Mouse (Mus musculus) right cerebral cortex, postnatal 10 days (tissue): ENCODE measurements around the gene As3mt.

Experiments
- DNase-seq, 2 experiments: peaks; one replicate each; pipeline ENCODE4 v3.0.0; 2021; ENCODE audit warnings: low spot score in 2 of 2

The As3mt gene

DNA sequence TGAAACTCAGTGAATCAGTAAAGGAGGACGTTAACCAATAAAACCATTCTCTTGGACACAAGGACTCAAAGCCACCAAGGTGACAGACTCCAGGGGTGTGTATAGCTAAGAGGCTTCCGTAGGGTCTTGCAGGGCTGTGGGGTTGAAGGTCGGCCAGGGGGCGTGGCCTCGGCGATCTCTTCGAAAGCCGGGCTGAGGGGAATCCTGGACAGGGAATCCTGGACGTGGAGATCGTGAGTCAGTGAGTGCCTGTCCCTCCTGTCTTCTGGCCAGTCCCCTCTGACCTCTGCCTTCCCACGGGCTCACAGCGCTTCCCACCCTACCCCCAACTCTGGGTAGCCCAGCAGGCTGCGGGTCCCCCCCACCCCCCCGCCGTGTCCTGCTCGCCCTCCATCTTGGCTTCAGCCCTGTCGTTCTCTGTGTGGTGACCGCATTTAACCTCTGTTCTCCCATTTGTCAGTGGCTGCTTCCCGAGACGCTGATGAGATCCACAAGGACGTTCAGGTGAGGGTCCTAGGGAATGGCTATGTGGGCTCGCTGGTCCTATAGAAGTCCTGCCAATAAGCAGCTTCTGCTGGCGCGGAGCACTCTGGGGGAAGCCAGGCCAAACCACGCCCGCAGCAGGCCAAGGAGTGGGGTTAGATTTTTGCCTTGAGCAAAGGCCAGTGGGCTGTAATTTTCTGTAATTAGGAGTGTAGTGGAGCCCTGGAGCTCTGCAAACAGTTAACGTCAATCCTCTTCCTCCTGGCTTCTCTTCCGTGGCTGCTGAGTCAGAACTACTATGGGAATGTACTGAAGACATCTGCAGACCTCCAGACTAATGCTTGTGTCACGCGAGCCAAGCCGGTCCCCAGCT, at the start of gene As3mt:
As3mt (plus strand) TSS at position 163 of the 856 bp plus-strand sequence.
- DNase-seq, result peak; percentile 56 to 68

DNA sequence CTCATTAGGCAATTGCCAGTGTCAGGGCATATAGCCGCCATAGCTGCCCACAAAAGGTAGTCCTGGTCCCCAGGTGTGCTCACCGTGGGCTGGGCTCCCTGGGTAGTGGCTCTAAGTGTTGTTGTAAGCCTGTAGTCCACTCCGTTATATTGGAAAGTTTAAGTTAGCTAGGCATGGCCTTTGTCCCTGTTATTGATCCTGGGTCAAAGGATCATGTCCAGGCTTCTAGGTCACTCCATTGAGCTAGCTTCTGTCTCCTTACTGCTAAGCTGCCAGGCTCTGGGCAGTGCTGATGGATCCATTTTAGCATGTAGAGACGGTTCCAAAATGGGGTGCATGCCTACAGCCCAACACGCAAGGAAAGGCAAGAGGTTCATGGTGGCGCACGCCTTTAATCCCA, 48.9 kb upstream of the As3mt start:
- no peak for DNase-seq

DNA sequence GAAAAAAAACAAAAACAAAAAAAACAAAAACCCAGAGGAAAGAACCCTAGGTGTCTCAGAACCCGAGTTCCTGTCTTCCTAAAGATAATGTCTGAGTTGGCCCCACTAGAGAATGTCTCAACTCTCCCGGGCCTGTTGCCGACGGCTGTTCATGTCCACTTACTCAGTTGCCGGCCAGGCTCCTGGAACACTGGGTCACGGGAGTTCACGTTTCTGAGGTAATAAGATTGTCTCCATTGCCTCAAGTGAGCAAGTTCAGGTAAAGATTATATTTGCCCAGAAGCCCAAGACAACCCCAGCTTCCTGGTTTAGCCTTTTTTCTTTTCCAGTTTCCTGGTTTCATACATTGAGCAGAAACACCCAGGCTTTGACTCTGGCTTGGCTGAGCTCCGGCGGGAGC, 48.4 kb upstream of the As3mt start:
- DNase-seq, result no peak

DNA sequence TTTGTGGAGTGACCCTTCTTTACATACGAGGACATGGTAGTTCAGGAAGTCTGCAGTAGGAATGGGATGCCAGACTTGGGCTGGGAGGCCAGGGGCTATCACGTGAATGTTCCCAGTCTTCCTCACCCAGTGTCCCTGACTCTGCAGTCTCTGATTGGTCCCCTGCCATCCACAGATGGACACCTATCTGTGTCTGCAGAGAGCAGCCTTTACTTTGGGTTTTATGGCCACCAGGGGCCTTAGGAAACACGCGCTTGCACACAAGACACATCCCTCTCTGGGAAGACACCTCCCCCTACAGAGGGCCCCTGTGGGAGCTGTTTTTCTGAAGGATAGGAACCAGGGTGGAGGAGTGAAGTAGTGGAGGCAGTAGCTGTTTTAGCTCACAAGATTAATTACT, 45.7 kb upstream of the As3mt start:
- DNase-seq, result no peak

DNA sequence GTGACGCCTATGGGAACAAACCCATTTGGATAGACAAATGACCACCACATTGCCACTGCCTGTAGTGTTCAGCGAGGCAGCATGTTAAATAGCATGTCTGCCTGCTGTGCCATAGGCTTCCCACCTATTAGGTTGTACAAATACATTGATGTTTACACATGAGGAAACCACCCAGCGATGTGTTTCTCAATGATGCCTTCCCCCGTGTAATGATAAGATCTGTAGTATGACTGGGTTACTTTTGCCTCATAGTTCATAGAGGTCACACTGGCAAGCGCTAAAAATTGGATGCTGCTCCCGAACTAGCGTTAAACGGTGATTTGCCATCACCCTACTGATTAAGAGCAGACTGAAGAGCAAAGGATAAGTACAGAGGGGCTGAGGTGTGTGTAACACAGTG, 45.0 kb upstream of the As3mt start:
- DNase-seq, result no peak

DNA sequence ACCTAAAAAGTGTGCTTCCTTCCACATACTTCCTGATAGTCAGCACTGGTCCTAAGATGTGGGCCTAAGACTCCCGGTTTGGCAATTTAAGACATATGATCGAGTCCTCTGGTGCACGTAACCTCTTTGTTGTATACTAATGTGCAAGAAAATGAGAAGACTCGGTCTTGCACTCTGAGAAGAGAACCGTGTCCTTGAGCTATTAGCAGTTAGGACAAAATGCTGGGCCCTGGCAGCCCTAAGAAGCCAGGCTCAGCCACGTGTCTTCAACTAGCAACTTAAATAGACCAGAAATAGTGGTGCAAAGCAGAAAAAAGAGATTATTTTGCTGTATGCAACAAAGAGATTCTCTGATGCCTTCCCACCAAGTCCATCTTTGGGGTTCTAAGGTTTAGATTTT, 44.5 kb upstream of the As3mt start:
- no peak for DNase-seq

DNA sequence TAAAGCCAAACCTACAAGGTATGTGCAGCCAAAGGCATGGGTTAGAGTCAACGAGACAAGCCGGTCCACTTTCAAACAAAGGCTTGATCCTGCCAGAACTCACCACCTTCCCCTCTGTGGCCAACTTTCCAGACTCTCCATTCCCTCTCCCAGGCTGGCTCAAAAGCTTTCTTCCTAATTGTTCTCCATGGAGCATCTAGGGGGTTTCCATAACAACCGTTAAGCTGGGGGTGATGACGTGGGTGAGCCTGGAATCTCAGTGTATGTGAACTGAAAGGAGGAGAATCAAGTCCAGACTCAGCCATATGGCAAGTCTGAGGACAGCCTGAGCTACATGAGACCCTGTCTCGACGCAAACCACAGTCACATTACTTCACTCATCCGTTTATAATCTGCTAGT, 41.8 kb upstream of the As3mt start:
- DNase-seq, result peak in 1 of 2 experiments; percentile 62

DNA sequence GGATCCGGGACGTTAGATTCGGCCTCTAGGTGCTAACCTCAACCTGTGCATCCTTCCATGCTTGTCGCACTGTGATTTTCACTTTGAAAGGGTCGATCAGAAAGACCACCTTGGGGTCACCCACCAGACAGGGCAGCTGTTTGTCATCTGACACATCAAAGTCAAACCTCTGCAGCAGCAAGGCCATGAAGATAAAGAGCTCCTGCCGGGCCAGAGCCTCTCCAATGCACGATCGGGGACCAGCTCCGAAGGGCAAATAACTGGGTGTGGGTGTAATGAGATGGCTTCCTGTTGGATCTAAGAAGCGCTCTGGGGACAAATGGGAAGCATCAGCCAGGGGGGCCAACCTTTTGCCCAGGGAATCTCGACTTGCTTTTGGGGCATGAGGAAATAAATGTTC, 40.0 kb upstream of the As3mt start:
- no peak for DNase-seq

DNA sequence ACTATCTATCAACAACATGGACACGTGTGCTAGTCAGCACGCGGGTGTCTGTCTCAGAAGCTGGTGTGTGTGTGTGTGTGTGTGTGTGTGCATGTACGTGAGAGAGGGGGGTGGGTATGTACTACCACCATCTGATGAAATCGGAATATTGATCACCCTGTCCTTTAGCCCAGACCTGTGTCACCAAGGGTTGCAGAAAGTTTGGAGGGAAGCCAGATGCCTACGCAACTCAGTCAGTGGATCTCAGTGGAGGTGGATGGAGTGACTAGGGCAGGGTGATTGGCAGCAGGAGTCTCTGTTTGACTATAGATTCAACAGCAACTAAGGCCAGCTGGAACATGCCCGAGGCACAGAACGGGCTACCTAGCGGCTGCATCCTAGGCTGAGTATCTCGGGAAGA, 39.0 kb upstream of the As3mt start:
- no peak for DNase-seq

DNA sequence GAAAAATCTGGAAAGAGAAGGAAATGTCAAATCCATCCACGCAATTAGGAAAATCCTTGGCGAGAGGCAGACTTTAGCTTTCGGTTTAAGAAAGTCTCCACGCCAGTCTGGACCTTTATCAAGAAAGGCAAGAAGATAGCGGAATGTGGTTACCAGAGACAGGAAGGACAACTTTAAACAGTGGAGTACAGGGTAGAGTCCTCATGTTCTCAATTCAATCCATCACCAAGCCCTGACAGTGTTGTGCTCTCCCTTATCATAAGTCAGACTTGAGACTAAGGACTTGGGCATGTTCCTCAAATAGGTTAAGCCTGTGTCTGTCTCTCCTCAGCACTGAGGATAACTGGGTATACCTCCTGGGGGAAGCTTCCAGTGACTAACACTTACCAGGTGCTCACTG, 37.5 kb upstream of the As3mt start:
- DNase-seq, result no peak

DNA sequence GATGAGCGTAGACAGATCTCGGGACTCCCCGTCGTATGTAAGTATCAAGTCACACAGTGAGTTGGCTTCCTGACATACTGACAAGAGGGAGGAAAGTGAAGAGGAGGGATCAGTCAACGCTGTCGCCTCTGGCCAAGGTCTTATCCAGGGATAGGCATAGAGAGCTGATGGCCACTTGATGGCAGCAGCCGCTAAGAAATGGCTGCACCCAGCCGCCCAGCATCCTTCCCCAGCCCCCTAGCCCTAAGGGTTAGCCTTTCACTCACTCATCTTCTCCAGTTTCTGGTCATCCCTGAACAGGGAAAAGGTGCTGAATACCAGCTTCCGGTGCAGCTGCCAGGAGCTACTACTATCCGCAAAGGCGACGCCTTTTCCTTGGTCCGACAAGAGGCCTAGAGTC, 36.6 kb upstream of the As3mt start:
- DNase-seq, result peak in 1 of 2 experiments; percentile 70

DNA sequence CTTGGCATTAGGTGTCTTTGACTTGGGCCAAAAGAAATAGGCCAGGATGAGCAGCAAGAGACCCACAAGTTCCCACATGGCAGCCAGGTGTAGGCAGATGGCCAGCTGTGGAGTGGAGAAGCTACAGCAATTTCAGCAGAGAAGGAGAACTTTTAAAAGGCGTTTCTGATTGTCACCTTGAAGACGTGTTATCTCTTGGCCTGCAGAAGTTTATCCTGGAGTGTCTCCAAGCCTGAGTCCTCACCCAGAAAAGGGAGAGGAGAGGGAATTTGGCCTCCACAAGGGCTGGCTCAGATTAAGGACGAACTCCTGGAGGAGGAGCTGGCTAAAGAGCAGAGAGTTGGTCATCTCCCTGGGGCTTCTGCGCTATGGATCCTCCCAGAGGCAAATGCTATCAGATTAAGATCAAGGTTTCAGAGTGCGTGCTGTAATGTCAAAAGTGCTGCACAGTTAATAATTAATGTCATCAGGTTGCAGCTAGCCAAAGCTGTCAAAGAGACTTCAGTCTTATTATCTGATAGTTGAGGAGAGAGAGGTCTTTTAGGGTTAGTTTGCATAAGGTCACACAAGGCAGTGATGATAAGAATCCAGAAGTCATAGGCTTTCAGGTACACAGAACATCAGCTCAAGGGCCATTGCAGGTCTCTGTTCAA, 34.4 kb upstream of the As3mt start, which contains the start of gene Cyp17a1:
Cyp17a1 (minus strand) TSS at position 407 of the 653 bp plus-strand sequence.
- DNase-seq, result no peak

DNA sequence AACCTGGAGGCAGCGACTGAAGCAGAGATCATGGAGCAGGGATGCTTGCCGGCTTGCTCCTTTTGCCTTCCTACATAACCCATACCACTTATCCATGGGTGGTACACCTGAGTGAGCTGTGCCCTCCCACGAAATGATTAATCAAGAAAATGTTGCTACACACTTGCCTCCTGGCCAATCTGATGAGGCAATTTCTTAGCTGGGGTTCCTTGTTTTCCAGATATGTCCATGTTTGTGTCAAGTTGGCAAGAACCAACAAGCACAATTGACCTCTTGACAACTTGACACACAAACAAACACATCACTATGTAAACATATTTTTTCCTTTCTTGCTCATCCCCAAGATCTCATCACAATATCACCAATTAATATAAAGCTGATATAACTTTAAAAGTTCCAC, 31.6 kb upstream of the As3mt start:
- DNase-seq, result no peak

DNA sequence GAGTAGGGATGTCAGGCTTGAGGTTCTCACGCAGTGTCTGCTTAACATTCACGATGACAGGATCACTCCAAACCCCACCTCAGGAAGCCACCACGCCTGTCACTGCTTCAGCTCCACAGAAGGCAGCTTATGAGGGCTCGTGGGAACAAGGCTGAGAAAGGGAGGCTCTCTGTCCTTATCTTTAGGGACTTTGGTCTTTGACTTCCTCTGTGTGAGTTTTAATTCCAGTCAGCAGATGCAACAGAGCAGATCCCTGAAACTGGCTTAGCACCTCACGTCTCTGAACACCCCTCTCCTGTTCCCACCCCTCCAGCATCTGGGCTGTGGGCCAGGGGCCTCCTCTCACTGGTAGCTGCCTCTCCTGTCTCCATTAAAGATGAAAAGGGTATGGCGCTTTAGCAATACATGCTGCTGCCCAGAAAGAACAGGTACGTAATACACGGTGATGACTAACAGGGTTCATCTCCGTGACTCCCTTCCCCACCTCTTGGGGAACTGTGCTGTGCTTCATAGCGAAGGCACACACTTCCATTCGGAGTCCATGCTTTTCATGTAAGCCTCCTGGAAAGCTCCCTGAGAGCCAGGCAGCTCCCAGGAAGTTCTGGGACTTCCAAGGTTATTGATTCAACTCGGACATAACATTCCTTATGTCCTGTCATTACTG, 27.4 kb upstream of the As3mt start:
- peak in 1 of 2 experiments; percentile 21 for DNase-seq

DNA sequence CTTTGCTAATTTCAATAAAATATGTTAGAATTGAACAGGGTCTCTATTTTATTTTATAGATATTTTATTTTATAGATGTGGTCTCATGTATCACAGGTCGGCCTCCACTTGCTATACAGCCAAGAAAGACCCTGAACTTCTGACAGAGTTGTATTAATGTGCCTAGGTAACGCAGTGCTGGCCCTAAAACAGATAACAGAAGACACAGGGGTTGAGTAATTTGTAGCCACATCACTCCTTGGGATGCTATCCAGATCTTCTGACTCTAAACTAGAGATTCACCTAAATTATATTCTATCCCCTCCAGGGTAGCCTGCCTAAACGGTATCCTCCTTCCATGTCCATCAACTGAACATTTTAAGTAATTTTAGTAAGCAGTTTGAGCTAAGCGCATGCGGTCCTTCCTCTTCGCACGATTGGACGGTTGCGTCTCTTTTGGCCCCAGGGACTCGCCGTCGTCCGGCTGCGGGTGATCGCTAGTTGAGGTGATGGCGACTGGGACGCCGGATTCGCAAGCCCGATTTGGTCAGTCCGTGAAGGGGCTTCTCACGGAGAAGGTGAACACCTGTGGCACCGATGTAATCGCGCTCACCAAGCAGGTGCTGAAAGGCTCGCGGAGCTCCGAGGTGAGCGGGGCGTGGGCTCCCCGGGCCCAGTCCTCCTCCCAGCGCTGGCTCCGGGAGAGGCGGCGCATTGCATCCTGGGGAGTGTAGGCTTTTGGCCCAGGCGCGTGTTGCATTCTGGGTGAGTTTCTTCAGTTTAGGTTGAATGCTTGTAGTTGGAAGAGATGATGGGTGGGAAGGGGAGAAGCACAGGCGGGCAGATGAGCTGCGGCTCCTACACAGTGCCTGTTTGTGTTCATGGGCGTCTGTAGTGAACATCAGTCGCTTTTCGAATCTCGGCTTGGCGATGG, 17.5 kb upstream of the As3mt start, which contains the start of gene Borcs7:
Borcs7 (plus strand) TSS at position 447 of the 913 bp plus-strand sequence.
- peak; percentile 93 for DNase-seq

DNA sequence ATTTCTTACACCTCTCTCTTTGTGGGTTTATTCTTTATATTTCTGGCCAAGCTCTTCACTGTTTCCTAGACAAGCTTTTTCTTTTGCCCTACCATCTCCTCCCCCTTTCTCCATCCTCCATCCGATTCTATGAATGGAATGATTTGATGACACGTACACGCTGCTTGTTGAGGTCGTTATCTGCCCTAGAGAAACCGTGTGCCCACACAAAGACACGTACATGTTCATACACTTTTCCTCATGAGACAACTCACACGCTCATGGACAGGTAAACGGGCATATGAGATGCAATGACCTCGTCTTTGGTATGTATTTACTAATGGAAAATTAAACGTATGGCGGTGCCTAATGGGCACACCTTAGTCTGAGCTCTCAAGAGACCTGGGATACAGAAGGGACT, 16.9 kb upstream of the As3mt start:
- DNase-seq, result no peak

DNA sequence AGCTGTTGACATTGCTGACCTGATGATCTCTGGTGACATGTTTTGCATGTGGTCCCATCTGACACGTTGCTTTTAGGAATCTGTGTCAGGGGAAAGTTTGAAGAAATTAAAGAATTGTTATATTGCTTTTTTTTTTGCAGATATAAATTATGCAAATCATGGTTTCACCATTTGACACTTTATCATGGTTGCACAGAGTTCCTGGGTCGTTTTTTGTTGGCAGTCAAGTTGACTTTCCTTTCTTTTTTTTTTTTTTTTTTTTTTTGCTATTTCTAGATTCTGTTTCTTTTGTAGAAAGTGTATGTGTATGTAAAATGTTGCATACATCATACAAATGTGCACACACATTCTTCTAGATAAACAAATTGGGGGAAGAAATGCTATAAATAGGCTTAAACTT, 16.2 kb upstream of the As3mt start:
- DNase-seq, result no peak

DNA sequence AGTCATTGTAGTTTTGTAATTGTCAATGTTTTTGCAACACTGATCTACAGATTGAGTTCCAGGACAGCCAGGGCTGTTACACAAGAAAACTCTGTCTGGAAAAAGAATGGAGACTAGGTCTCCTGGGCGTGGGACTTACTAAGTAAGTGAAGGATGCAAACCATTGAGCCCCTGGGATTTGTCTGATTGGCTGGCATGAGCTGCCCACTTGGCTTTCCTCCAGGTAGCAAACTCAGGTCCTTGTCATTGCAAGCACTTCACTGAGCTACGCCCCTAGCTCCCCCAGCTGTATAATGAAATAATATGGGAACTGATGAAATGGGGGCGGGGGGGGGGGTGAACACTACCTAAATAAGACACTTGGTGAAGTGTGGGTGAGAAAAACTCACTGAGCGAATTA, 14.1 kb upstream of the As3mt start:
- DNase-seq, result no peak

DNA sequence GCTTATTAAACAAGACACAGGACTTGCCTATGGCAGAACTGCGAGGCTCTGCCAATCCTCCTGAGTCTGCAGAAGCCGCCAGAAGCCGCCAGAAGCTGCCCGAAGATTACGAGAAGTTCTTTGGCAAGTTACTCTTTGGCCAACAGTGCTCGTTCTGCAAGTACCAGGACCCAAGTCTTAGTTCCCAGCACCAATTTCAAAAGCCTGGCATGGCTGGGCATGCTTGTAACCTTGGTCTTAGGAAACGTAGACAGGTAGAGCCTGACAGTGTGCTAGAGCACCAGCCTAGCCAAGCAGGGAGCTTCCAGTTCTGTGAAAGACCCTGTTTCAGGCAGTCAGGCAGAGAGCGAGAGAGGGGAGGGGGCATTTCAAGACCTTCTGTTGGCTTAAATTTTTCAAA, 10.8 kb upstream of the As3mt start:
- no peak for DNase-seq

DNA sequence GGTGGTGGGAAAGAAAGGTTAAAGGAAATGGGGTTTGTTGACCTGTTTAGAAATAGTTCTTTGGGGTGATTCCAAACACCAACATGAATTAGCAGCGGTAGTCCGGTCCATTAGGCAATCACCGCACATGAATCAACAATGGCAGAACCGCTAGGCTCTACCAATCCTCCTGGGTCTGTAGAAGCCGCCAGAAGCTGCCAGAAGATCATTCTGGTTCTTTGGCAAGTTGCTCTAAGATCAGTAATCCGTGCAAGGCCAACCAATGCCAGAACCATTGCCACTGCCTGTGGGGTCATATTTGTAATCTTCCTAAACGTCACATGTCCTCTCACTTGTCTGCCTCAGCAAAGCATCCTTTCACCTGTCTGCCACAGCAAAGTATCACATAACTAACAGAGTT, 10.3 kb upstream of the As3mt start:
- DNase-seq, result no peak

DNA sequence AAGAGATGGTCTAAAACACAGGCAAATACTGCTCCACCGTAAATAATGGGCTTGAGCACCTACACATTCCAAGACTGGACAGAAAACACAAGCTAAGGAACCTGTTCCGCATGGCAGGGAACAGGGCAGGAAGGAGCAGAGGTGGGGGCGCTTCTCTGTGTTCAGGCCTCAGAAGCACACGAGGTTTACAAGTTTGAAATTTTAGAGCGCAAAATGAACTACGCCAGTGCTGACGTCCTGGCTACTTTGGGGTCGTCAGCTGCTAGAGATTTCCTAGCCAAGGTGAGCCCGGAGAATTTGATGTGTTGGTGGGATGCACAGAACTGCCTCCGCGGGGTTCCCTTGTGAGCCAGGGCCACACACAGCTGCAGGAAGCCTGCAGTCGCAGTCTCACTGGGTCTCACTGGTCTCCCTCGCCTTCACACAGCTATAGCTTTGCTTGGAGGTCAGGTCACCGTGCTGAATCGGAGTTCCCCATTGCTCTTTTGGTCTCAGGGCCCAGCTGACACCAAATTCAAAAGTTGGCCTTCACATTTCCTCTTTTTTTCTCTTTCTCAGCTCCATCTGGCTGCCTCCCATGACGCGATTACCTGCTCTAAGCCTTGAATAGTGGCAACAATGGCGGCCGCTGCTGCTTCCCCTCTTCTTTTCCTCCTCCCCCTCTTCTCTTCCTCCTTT, 9.3 kb upstream of the As3mt start:
- no peak for DNase-seq
